In the genomic region with DNA sequence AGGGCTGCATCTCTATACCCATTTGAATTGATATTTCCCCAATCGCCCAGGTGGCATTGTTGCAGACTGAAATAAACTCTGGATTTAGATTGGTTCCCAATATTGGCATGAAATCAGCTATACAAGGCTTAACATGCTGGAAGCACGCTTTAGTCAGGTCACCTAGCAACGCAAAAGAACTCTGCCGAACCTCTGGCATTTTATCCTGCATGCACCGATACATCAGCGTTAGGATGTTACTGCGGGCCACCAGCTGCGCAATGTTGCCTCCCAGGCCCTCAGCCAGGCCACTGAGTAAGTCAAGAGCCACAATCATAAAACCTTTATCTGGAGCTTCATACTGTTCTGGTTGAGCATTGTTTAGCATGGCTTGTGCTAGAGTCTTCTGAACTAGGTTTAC, we compare ENCODE assay signal across 9 mouse cellular contexts. TPM values are rescaled to one million over a fixed set of nuclear protein-coding genes. Genes with fewer than 3 reads are reported as not detected.
"Had no signal": no experiment of that assay in that cellular context is flagged by ENCODE, and none has a peak within 500 bp of the region (broad histone marks: within the 10 kb centered on the region; RNA-seq: fewer than 3 reads in every experiment).

No protein-coding gene starts in this region.

RNA-seq across cellular contexts. Expression of a gene that starts 14.6 kb away (rescaled TPM):
- total RNA-seq: layer of hippocampus, adult 8-10 months; left cerebral cortex, adult 8-10 months; left cerebral cortex, postnatal 14 days; left cerebral cortex, postnatal 4 days had no signal
- polyA plus RNA-seq: limb, embryonic 12.5 days; lung, embryonic 14.5 days; midbrain, embryonic 10.5 days; midbrain, embryonic 13.5 days had no signal

RNA-seq across cellular contexts. Expression of a gene that starts 43.0 kb away (rescaled TPM):
- total RNA-seq: layer of hippocampus, adult 8-10 months; left cerebral cortex, adult 8-10 months; left cerebral cortex, postnatal 14 days; left cerebral cortex, postnatal 4 days had no signal
- polyA plus RNA-seq: midbrain, embryonic 10.5 days; neural tube, embryonic 11.5 days had no signal
